Mouse (Mus musculus) right cerebral cortex, postnatal 36 days (tissue): ENCODE measurements around the gene Cdkn2aipnl.

Source experiments
- DNase-seq, 2 experiments: peaks; one replicate each; pipeline ENCODE4 v3.0.0; 2022; ENCODE audit warnings: low spot score in 2 of 2, mixed read lengths in 1 of 2

The Cdkn2aipnl gene

DNA sequence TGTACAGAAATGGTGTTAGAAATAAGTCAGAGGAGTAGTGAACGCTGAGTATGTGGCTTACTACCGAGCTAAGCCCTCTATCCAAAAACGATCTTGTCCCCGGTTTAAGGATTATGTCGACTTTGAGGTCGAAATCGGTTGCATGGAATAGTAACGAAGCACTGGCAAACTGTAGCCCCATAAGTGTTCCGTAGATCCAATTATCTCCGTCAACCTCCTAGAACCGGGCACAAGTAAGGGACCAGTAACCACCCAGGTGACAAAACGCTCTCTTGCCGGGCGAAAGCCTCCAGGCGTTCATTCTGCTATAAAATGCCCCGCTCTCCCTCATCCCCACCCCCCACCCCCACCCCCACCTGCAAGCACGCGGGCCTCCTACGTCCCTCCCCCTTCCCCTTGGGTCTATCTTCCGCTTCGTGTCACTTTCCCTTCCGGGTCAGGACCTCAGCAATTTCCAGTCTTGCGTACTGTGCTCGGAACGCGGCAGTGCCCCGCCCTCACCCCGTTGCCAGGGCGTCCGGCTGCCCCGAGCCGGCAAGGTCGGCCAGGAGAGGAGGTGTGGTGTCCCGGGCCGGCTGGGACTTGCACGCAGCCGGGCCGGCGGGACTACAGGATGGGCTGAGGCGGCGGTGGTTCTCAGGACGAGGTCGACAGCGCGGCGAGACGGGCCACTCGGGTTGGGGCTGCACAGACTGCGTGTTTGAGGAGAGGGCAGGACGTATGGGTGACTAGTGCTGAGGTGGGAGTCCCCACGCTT is 36.5 kb downstream of the Cdkn2aipnl start, which contains the start of gene Cdkl3:
Cdkl3 (plus strand) TSS at position 450 of the 757 bp plus-strand sequence.
- DNase-seq, result peak; percentile 79 to 84

DNA sequence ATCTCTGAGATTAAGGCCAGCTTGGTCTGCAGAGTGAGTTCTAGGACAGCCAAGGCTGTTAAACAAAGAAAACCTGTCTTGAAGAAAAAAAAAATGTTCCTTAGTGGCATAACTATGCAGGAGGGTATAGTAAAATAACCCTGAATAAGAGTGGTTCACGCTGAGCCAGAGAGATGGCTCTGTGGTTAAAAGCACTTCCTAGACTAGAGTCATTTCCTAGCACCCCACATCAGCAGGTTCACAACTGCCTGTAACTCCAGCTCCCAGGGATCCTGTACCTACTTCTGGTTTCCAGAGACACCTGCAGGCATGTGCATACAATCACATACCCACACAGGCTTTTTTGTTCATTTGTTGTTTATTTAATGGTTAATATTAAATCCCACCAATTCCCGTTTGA is 38.1 kb downstream of the Cdkn2aipnl start:
- DNase-seq, result no peak

DNA sequence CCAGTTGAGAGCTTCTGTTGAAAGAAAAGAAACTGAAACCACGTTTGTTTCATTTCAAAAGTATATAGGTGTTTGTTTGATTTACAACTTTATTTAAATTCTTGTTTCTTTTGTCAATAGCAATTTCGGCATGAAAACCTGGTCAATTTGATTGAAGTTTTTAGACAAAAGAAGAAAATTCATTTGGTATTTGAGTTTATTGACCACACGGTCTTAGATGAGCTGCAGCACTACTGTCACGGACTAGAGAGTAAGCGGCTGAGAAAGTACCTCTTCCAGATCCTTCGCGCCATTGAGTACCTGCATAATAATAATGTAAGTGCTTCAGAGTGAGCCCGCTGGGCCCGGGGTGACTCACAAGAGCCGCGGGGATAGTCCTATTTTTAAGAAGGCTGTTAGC is 43.5 kb downstream of the Cdkn2aipnl start:
- DNase-seq, result no peak

DNA sequence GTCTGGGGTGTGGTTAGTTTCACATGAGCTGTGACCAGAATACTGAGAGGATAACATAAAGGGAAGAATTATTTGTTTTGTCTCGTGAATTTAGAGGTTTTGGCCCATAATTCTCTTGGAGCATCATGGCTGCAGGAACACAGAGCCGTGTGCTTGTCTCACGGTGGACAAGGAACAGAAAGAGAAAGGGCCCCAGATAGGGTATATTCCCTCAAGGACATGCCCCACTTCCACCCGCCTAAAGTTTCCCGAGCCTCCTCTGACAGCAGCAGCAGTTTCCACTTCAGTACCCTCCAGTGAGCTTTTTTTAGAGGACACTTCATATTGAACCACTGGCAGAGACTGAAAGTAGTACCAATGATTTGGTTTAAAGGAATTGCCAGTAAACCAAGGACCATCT is 44.1 kb downstream of the Cdkn2aipnl start:
- no peak for DNase-seq

DNA sequence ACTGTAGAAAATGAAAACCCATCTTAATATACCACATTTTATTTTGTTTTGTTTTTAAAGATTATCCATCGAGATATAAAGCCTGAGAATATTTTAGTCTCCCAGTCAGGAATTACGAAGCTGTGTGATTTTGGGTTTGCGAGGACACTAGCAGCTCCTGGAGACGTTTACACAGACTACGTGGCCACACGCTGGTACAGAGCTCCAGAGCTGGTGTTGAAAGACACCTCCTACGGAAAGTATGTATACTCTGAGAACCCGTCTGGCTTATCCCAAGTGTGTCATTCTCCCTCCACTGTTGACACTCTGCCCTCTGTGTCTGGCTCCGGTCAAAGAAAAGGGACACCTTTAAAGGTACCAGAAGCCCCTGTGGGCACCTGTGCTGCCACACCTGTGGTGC is 50.8 kb downstream of the Cdkn2aipnl start:
- DNase-seq, result peak in 1 of 2 experiments; percentile 23
